Mouse (Mus musculus): Measurements from ENCODE around the gene Gal3st4.

DNA sequence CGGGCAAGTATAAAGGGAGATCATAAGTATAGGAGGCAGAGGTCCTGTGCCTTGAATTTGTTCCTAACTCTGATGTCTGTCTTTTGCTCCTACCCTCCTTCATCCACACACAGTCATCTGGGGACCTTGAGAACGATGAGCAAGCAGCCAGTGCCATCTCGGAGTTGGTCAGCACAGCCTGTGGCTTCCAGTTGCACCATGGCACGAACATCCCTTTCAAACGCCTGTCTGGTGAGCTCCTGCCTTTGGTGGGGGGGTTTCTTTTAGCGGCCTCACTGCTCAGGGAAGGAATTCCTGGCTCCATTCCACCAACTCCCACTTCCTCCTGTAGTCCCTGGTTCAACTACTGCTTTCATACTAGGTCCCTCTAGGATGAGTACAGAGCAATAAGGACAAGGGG is 14.1 kb downstream of the Gal3st4 start:
- TF ChIP-seq EP300 (IDR thresholded peaks at IDR 0.05; ENCODE audit: low read depth) (no peak), CTCF (IDR thresholded peaks at IDR 0.05; ENCODE audit: low read depth) (no peak)
